15 mouse cellular contexts compared by ENCODE assay signal in the genomic region with DNA sequence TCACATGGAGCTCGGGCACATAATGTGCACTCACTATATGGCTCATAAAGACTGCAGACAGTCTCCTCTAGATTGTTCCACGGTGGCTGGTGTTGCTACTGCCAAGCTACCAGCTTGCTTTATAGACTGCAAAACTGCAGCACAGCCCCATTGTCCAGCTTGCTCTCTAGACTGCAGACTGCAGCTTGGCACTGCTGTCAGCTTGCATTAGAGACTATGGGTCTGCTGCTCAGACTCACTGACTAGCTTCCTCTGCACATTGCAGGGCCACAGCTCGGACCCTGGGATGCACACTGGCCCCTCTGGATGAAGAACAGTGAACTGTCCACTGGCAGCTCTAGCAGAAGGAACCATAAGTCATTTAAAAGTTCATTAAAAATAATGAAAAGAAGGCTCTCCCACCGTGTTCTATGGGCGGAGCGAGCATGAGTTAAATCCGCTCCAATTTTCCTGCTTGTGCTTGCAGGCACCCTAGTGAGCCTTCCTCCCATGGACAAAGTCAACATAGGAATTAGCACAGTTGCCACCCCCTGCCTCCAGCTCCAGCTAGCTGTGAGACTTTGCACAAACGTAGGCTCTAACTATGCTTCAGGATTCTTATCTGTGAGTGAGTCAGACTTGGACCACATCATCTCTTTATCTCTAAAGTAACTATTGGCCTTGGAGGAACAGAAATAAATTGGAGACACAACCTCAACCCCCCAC.
DNase-seq lines count a peak whose midpoint lies in the region; ATAC-seq and TF ChIP-seq lines count a peak whose summit lies in the region.
"Had no signal": no experiment of that assay in that cellular context is flagged by ENCODE, and none has a peak within 500 bp of the region (broad histone marks: within the 10 kb centered on the region; RNA-seq: fewer than 3 reads in every experiment).

No protein-coding gene starts in this region.

- H3K4me1 ChIP-seq in heart, embryonic 13.5 days = peaks cover 41% of the 10 kb centered on the region
- H3K4me1 ChIP-seq in midbrain, embryonic 13.5 days (replicated peaks) = peaks cover 13% of the 10 kb centered on the region
- H3K4me1 ChIP-seq in midbrain, embryonic 10.5 days = peaks cover 23% of the 10 kb centered on the region
- 0 out of 2 replicates have a peak, but pooled peaks cover 7% of the 10 kb centered on the region for H3K4me1 ChIP-seq in hindbrain, postnatal 0 days (ENCODE audit: insufficient read depth, low read length)
- H3K4me1 ChIP-seq: forebrain, embryonic 15.5 days had no signal

- intact Hi-C loops in heart, postnatal 36 days (cut with DNase I) = no loop called here

- ATAC-seq in heart, embryonic 13.5 days (ENCODE audit: extremely low read depth, insufficient number of reproducible peaks, low FRiP score, low TSS enrichment) = no peak
- ATAC-seq in midbrain, embryonic 13.5 days = 0 out of 2 replicates have a peak, but pooled peaks have one; percentile 13
- ATAC-seq in hindbrain, postnatal 0 days = no peak

- no peak for DNase-seq in heart, postnatal 36 days
- no peak for DNase-seq in midbrain, embryonic 10.5 days (ENCODE audit: low spot score)
- no peak for DNase-seq in hindbrain, postnatal 0 days (ENCODE audit: low spot score)
- peak; percentile 70 for DNase-seq in retina, postnatal 1 day
- DNase-seq in natural killer cell, adult 2 months (ENCODE audit: low spot score in 2 of 2) = no peak
- DNase-seq in thymus, postnatal 10 days (ENCODE audit: low spot score in 2 of 2) = no peak
- DNase-seq: adrenal gland, postnatal 36 days; gastrocnemius, adult 2 months; kidney, adult 9 months; lung, embryonic 14.5 days; thymus, postnatal 25 days had no signal

- H3K36me3 ChIP-seq in heart, embryonic 13.5 days = no peaks in the 10 kb centered on the region
- no peaks in the 10 kb centered on the region for H3K36me3 ChIP-seq in midbrain, embryonic 13.5 days
- H3K36me3 ChIP-seq in midbrain, embryonic 10.5 days = no peaks in the 10 kb centered on the region
- no peaks in the 10 kb centered on the region for H3K36me3 ChIP-seq in hindbrain, postnatal 0 days (ENCODE audit: insufficient read depth, low read length)
- H3K36me3 ChIP-seq: forebrain, embryonic 15.5 days; G1E had no signal

- H3K9ac ChIP-seq in heart, embryonic 13.5 days = no peak overlapping the region
- no peak overlapping the region for H3K9ac ChIP-seq in midbrain, embryonic 13.5 days (replicated peaks)
- H3K9ac ChIP-seq in hindbrain, postnatal 0 days (replicated peaks; ENCODE audit: low read length) = no peak overlapping the region
- H3K9ac ChIP-seq: forebrain, embryonic 15.5 days; lung, embryonic 14.5 days had no signal

- WGBS in heart, embryonic 13.5 days = 55% methylated on average over 8 of the region's 8 CpGs
- WGBS in midbrain, embryonic 13.5 days = 58% methylated on average over 8 of the region's 8 CpGs
- WGBS in midbrain, embryonic 10.5 days = 66% methylated on average over 8 of the region's 8 CpGs
- WGBS in hindbrain, postnatal 0 days = 42% methylated on average over 8 of the region's 8 CpGs

- no peaks in the 10 kb centered on the region for H3K9me3 ChIP-seq in heart, embryonic 13.5 days
- no peaks in the 10 kb centered on the region for H3K9me3 ChIP-seq in midbrain, embryonic 13.5 days
- H3K9me3 ChIP-seq in midbrain, embryonic 10.5 days (replicated peaks) = peaks cover 3% of the 10 kb centered on the region; the same call in 1 of the 2 replicates
- 0 out of 2 replicates have a peak, but pooled peaks cover 2% of the 10 kb centered on the region for H3K9me3 ChIP-seq in hindbrain, postnatal 0 days (ENCODE audit: low read length)
- H3K9me3 ChIP-seq: forebrain, embryonic 15.5 days; G1E had no signal

- no peak overlapping the region for H3K4me2 ChIP-seq in heart, embryonic 13.5 days
- no peak overlapping the region for H3K4me2 ChIP-seq in midbrain, embryonic 13.5 days (replicated peaks)
- H3K4me2 ChIP-seq in hindbrain, postnatal 0 days (ENCODE audit: low read depth, low read length) = no peak overlapping the region
- H3K4me2 ChIP-seq: forebrain, embryonic 15.5 days; lung, embryonic 14.5 days had no signal

- peak overlapping the region; percentile 74 for H3K27ac ChIP-seq in heart, embryonic 13.5 days (replicated peaks)
- H3K27ac ChIP-seq in midbrain, embryonic 13.5 days = no peak overlapping the region
- H3K27ac ChIP-seq in midbrain, embryonic 10.5 days (replicated peaks) = no peak overlapping the region; the same call in 1 of the 2 replicates
- H3K27ac ChIP-seq in hindbrain, postnatal 0 days = peak overlapping the region; percentile 21; the same call in 1 of the 2 replicates
- H3K27ac ChIP-seq: forebrain, embryonic 15.5 days; gastrocnemius, adult 2 months had no signal

- no peak overlapping the region for H3K4me3 ChIP-seq in heart, embryonic 13.5 days
- no peak overlapping the region for H3K4me3 ChIP-seq in midbrain, embryonic 13.5 days (replicated peaks)
- no peak overlapping the region for H3K4me3 ChIP-seq in midbrain, embryonic 10.5 days
- H3K4me3 ChIP-seq in hindbrain, postnatal 0 days (ENCODE audit: low read length) = no peak overlapping the region
- H3K4me3 ChIP-seq: forebrain, embryonic 15.5 days; gastrocnemius, adult 2 months had no signal

- no peaks in the 10 kb centered on the region for H3K27me3 ChIP-seq in heart, embryonic 13.5 days (replicated peaks)
- H3K27me3 ChIP-seq in midbrain, embryonic 13.5 days = no peaks in the 10 kb centered on the region
- no peaks in the 10 kb centered on the region for H3K27me3 ChIP-seq in midbrain, embryonic 10.5 days (ENCODE audit: low read depth, poor library complexity, severe bottlenecking)
- no peaks in the 10 kb centered on the region for H3K27me3 ChIP-seq in hindbrain, postnatal 0 days (ENCODE audit: insufficient read depth, low read length)
- H3K27me3 ChIP-seq: forebrain, embryonic 15.5 days had no signal

- no peak for TF ChIP-seq CTCF in hindbrain, postnatal 0 days (IDR thresholded peaks at IDR 0.05; ENCODE audit: low read depth)

Comparison
In these comparisons a context has a peak if more than half of its experiments do, and no peak if none do; other contexts are left out.
1. H3K27ac ChIP-seq: peak in heart, embryonic 13.5 days (single experiment) and hindbrain, postnatal 0 days (single experiment); none in midbrain, embryonic 13.5 days (single experiment) and midbrain, embryonic 10.5 days (single experiment).